Mouse (Mus musculus) embryo, embryonic 11.5 days (tissue): Measurements from ENCODE around the gene Ccdc73.

Source experiments
- DNase-seq: peaks from one replicate; pipeline ENCODE4 v3.0.0-alpha.2; 2012; ENCODE audit warnings: low read depth, low spot score

Ccdc73 gene

GRCm38 (mm10) chr2:105026950-105027695, 159.5 kb downstream of the Ccdc73 start:
- DNase-seq = no peak

GRCm38 (mm10) chr2:105028806-105029205, 161.2 kb downstream of the Ccdc73 start:
- no peak for DNase-seq

GRCm38 (mm10) chr2:105030505-105030904, 162.9 kb downstream of the Ccdc73 start:
- no peak for DNase-seq

GRCm38 (mm10) chr2:105034084-105034483, 166.5 kb downstream of the Ccdc73 start:
- DNase-seq = no peak

- DNase-seq = no peak
Observed at GRCm38 (mm10) chr2:105035985-105036384, 168.4 kb downstream of the Ccdc73 start.

- DNase-seq = no peak
Observed at GRCm38 (mm10) chr2:105036401-105037070, 168.9 kb downstream of the Ccdc73 start.

GRCm38 (mm10) chr2:105037956-105038569, 170.5 kb downstream of the Ccdc73 start:
- DNase-seq = no peak

GRCm38 (mm10) chr2:105038879-105039278, 171.3 kb downstream of the Ccdc73 start:
- DNase-seq = no peak

- DNase-seq = no peak
Observed at GRCm38 (mm10) chr2:105040859-105041258, 173.3 kb downstream of the Ccdc73 start.

GRCm38 (mm10) chr2:105043152-105043551, 175.5 kb downstream of the Ccdc73 start:
- DNase-seq = no peak

GRCm38 (mm10) chr2:105048301-105048700, 180.7 kb downstream of the Ccdc73 start:
- no peak for DNase-seq

GRCm38 (mm10) chr2:105055529-105055928, 187.9 kb downstream of the Ccdc73 start:
- DNase-seq = no peak

GRCm38 (mm10) chr2:105058577-105059116, 191.0 kb downstream of the Ccdc73 start:
- DNase-seq = no peak

GRCm38 (mm10) chr2:105062741-105063372, 195.3 kb downstream of the Ccdc73 start:
- no peak for DNase-seq
